Mouse (Mus musculus) megakaryocyte, embryonic 14.5 days (primary cell): ENCODE measurements around the gene Crk.
"Not testable (repeated sequence)": the region's sequence is repeated elsewhere in the genome, so short reads cannot be mapped to it uniquely, and the experiment has no call there.

ENCODE experiments used
- FLI1 ChIP-seq: IDR thresholded peaks from 2 replicates; pipeline ENCODE4 v1.6.1; 2012; ENCODE audit warnings: low read length, inconsistent platforms, mixed read lengths
- GATA1 ChIP-seq: IDR thresholded peaks from 3 replicates; pipeline ENCODE4 v1.6.1; 2012; ENCODE audit warnings: mixed read lengths, low read length, inconsistent platforms, borderline replicate concordance

DNA sequence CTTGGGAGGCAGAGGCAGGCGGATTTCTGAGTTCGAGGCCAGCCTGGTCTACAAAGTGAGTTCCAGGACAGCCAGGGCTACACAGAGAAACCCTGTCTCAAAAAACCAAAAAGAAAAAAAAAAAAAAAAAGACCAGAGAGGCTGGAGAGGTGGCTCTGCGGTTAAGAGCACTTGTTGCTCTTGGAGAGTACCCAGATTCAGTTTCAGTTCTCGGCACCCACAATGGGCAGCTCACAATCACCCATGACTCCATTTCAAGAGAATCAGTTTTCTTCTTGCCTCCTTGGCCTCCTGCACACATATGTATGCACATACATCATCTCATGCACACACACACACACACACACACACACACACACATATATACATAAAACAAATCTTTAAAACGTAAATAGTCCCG is 48.6 kb downstream of the Crk start:
- not testable (repeated sequence) for TF ChIP-seq GATA1, FLI1
